Mouse (Mus musculus) leukemia stem cell, adult 10-12 weeks (primary cell): ENCODE data around the gene Gm20820. TPM values are rescaled to one million over a fixed set of nuclear protein-coding genes. Genes with fewer than 3 reads are reported as not detected.

Experiments used
- polyA plus RNA-seq: library from polyadenylated mRNA; stranded (reverse); fragments of >175 nt; gene quantifications from 2 replicates; pipeline ENCODE4 v1.2.3, GENCODE M21; 2012; ENCODE audit warnings: low replicate concordance

The Gm20820 gene
- polyA plus RNA-seq, result not detected in 2 replicates

DNA sequence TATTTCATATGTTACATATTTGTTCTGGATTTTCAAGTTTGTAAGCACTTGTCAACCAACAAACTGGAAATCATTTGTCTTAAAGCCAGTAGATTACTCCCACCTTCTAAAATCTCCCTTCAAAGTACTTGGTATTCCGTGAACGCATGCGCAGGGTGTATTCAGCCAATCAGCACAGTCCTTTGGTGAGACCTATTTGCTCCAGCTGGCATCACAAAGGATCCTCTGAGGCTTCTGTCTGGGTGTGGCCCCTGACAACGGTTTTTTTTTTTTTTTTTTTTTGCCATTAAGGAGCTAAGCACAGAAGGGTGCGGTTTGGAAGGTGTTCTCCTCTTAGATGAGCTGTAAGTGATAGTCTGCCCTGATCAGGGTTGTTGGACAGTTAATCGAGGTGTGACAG is at the start of gene Gm20820:
Gene Gm20820 (plus strand): TSS at position 301 of the 400 bp plus-strand sequence.

